Mouse (Mus musculus): ENCODE results near the gene Olfr979.
"Not testable (repeated sequence)": the region's sequence is repeated elsewhere in the genome, so short reads cannot be mapped to it uniquely, and the experiment has no call there.

Olfr979 gene

GRCm38 (mm10) chr9:40003365-40003764, at the start of gene Olfr979:
Gene Olfr979 (minus strand): TSS chr9:40003465.
- ATAC-seq (ENCODE audit: low TSS enrichment) = no peak

- ATAC-seq (ENCODE audit: low TSS enrichment) = no peak
Measured at GRCm38 (mm10) chr9:40050138-40050537, 46.9 kb upstream of the Olfr979 start.

GRCm38 (mm10) chr9:40021164-40021563, 17.9 kb upstream of the Olfr979 start, which contains the start of gene Olfr981:
Gene Olfr981 (plus strand): TSS chr9:40021464.
- ATAC-seq (ENCODE audit: low TSS enrichment) = no peak

GRCm38 (mm10) chr9:40009482-40009881, 6.2 kb upstream of the Olfr979 start, which contains the start of gene Olfr980:
Gene Olfr980 (minus strand): TSS chr9:40009582.
- no peak for ATAC-seq (ENCODE audit: low TSS enrichment)

GRCm38 (mm10) chr9:39991813-39992212, 11.5 kb downstream of the Olfr979 start, which contains the start of gene Olfr978:
Gene Olfr978 (plus strand): TSS chr9:39992113.
- ATAC-seq (ENCODE audit: low TSS enrichment) = no peak

GRCm38 (mm10) chr9:39976581-39977145, 26.6 kb downstream of the Olfr979 start:
- ATAC-seq (ENCODE audit: low TSS enrichment) = not testable (repeated sequence)

GRCm38 (mm10) chr9:39961033-39961432, 42.2 kb downstream of the Olfr979 start, which contains the start of gene Olfr976:
Gene Olfr976 (minus strand): TSS chr9:39961133.
- not testable (repeated sequence) for ATAC-seq (ENCODE audit: low TSS enrichment)

- no peak for ATAC-seq (ENCODE audit: low TSS enrichment)
Measured at GRCm38 (mm10) chr9:39951946-39952345, 51.3 kb downstream of the Olfr979 start, which contains the start of gene Olfr975. Gene Olfr975 (minus strand): TSS chr9:39952046.

Data from frontal cortex, adult (tissue).